Mouse (Mus musculus): Measurements from ENCODE around the gene Tnnc2.

The Tnnc2 gene

DNA sequence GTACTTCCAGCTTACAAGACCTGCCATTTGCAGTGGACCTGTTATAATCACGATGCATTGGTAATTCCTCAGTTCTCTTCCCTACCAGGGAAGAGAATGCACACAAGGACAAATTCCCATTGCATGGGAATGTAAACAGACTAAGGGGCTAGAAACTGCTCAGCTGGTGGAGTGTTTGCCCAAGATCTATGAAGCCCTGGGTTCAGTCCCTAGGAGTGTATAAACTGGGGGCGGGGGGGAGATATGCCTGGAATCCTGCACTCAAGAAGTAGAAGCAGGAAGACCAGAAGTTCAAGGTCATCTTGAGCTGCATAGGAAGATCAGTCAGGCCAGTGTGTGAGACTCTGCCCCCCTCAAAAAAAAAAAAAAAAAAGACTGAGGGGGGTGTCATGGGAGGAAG lies 46.5 kb downstream of the Tnnc2 start:
- no peak for DNase-seq

DNA sequence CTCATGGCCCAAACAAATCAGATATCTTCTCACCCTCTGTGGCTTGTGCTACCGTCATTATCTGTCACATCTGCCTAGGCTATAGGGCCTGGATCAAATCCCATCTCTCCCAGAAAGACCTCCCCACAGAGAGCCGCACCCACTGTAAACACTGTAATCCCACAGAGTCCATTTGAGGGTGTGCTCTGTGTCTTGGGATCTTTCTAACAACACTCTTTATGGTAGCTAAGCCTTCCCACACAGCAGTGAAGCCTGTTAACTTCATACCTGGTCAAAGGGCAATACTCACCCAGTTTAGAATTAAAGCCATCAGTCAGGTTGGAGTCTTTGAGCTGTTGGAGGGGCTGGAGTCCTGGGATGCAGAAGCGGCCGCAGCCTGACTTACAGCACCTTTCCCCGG lies 48.0 kb downstream of the Tnnc2 start:
- DNase-seq = no peak
